Mouse (Mus musculus) adrenal gland, adult (tissue): ENCODE results near the gene Snupn.
"Not testable (repeated sequence)": the region's sequence is repeated elsewhere in the genome, so short reads cannot be mapped to it uniquely, and the experiment has no call there.

Experiments used
- DNase-seq, 2 experiments: peaks; one replicate each; pipeline ENCODE4 v3.0.0; 2022 to 2023; ENCODE audit warnings: low spot score in 1 of 2; ENCODE audit not compliant: inconsistent age in 2 of 2

Gene Snupn

GRCm38 (mm10) chr9:56950414-56951400 lies at the start of gene Snupn:
Snupn (plus strand) TSS chr9:56950878.
- peak; percentile 98 to 99 for DNase-seq

GRCm38 (mm10) chr9:56901187-56901586 lies 49.5 kb upstream of the Snupn start:
- DNase-seq, result no peak

GRCm38 (mm10) chr9:56903662-56904061 lies 47.0 kb upstream of the Snupn start:
- DNase-seq, result no peak

GRCm38 (mm10) chr9:56907549-56907948 lies 43.1 kb upstream of the Snupn start:
- DNase-seq, result peak in 1 of 2 experiments; percentile 55

- DNase-seq, result not testable (repeated sequence)
These were observed 40.7 kb upstream of the Snupn start for GRCm38 (mm10) chr9:56909991-56910390.

GRCm38 (mm10) chr9:56911017-56911416 lies 39.7 kb upstream of the Snupn start:
- DNase-seq, result no peak

GRCm38 (mm10) chr9:56913991-56914390 lies 36.7 kb upstream of the Snupn start:
- DNase-seq, result no peak

- DNase-seq, result no peak
These were observed 35.6 kb upstream of the Snupn start for GRCm38 (mm10) chr9:56915116-56915515.

GRCm38 (mm10) chr9:56915695-56916410 lies 34.8 kb upstream of the Snupn start:
- peak in 1 of 2 experiments; percentile 62 for DNase-seq

GRCm38 (mm10) chr9:56917131-56917530 lies 33.5 kb upstream of the Snupn start:
- no peak for DNase-seq

- DNase-seq, result no peak
These were observed 32.2 kb upstream of the Snupn start for GRCm38 (mm10) chr9:56918466-56918865.

GRCm38 (mm10) chr9:56922746-56923145 lies 27.9 kb upstream of the Snupn start:
- DNase-seq, result no peak

GRCm38 (mm10) chr9:56923841-56924650 lies 26.6 kb upstream of the Snupn start:
- peak in 1 of 2 experiments; percentile 40 for DNase-seq

- peak; percentile 98 to 99 for DNase-seq
These were observed 26.0 kb upstream of the Snupn start for GRCm38 (mm10) chr9:56924651-56925027.

- DNase-seq, result peak in 1 of 2 experiments; percentile 58
These were observed 25.2 kb upstream of the Snupn start for GRCm38 (mm10) chr9:56925291-56926024.

GRCm38 (mm10) chr9:56926025-56926360 lies 24.7 kb upstream of the Snupn start:
- no peak for DNase-seq

- DNase-seq, result peak in 1 of 2 experiments; percentile 40
These were observed 24.3 kb upstream of the Snupn start for GRCm38 (mm10) chr9:56926387-56926786.

GRCm38 (mm10) chr9:56927191-56928012 lies 23.3 kb upstream of the Snupn start:
- peak; percentile 65 to 85 for DNase-seq

- DNase-seq, result peak; percentile 97 to 99
These were observed 22.5 kb upstream of the Snupn start, which contains the start of gene Snx33 for GRCm38 (mm10) chr9:56928041-56928811. Snx33 (minus strand) TSS chr9:56928371.
